Mouse (Mus musculus): ENCODE results near the gene Gpt2. TPM values are rescaled to one million over a fixed set of nuclear protein-coding genes. Genes with fewer than 3 reads are reported as not detected.

Gene Gpt2
- total RNA-seq, 2 experiments from 2014 or later, result 0.17 to 2.0 TPM

DNA sequence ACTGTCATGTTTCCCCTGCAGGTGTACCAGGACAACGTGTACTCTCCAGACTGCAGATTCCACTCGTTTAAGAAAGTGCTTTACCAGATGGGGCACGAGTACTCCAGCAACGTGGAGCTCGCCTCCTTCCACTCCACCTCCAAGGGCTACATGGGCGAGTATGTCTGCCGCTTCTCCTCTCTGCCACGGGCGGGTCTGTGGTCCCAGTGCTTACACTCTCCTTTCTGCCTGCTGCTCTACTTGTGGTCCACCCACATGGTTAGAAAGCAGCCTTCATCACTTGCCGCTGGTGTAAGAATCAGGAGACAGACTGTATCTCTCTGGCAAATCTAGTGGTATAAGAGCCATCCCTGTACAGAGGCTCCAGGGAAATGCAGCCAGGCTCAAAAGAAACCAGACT lies 25.6 kb downstream of the Gpt2 start:
- ATAC-seq (replicated peaks; ENCODE audit: low FRiP score, low TSS enrichment, poor library complexity, severe bottlenecking), result no peak

DNA sequence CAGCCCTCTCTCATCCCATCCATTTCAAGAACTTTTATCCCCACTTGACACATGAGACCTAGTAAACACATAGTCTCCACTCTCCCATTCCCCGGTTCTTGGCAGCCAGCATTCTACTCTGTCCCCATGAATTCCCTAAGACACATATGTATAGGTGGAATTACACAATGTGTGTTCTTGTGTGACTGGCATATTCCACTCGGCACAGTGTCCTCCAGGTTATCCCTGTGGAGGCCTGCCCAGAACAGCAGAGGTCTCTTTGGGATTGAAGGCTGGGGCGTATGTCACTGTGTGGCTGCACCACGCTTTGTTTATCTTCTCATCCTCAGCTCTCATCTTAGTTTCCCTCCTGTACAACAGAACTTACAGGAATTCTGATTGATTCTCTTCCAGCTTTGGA lies 28.2 kb downstream of the Gpt2 start:
- no peak for ATAC-seq (replicated peaks; ENCODE audit: low FRiP score, low TSS enrichment, poor library complexity, severe bottlenecking)

DNA sequence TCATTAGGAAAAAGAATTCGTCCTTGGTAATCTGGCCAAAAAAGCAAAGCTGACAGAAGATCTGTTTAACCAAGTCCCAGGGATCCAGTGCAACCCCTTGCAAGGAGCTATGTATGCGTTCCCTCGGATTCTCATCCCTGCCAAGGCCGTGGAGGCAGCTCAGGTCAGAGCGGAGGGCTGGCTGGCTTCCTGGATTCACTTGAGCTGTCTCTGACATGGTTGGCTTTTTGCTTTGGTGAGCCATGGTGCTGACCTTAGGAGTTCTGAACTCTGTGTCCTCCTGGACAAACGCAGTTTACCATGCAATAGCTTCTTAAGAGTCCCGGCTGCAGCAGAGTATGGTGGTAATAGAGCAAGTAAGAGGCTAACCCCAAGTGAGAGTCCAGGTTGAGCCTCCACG lies 29.0 kb downstream of the Gpt2 start:
- no peak for ATAC-seq (replicated peaks; ENCODE audit: low FRiP score, low TSS enrichment, poor library complexity, severe bottlenecking)

DNA sequence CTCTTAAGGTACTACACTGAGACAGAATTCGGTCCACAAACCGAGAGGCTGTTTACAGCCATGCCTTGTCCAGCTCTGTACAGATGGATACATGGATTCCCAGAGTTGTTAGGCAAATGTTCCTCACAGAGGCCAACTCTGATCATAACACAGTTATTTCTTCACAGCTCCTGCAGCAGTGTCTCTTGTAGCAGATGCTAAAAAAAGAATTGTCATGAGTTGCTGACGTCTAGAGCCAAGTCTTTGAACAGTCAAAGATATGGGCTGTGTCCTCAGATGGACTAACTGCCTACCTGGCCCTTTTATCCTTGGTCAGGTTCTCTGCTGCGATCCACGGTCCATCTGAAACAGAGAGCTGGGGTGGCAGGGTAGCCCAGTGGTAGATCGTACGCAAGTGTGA lies 31.7 kb downstream of the Gpt2 start:
- no peak for ATAC-seq (replicated peaks; ENCODE audit: low FRiP score, low TSS enrichment, poor library complexity, severe bottlenecking)

DNA sequence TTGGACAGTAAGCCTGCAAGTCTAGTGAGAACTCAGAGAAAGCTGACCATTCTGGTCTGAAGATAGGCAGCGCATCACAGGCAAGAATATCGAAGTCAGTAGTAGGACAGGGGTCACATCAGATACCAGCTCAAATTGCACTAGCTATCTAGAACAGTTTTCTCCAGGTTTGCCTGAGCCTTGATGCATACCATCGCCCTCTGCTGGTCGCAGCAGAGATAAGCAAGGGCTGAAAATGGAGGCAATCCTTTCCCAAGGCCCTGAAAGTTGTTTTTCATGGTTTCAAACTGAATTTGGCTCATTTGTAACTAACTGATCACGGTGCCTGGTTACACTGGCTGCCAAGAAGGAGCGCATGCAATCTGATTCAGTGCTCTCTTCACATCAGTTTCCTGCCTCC lies 33.7 kb downstream of the Gpt2 start:
- ATAC-seq (replicated peaks; ENCODE audit: low FRiP score, low TSS enrichment, poor library complexity, severe bottlenecking), result peak; percentile 78

DNA sequence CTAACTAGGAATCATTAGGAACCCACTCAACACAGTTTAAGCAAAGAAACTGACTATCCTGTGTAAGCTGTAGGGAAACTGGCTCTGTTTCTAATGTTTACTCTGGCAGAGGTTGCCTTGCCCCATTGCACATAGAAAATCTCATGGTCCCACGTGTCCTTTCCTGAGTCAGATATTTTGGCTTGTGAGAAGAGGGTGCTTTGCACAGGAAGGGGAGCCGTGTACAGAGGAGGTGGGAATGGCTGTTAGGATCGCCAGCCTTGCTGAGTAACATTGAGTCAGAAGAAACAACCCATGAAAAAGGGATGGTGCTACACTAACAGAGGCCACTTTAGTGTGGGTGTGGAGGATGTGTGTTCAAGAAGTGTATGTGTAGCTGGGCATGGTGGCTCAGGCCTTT lies 36.6 kb downstream of the Gpt2 start:
- ATAC-seq (replicated peaks; ENCODE audit: low FRiP score, low TSS enrichment, poor library complexity, severe bottlenecking), result no peak

DNA sequence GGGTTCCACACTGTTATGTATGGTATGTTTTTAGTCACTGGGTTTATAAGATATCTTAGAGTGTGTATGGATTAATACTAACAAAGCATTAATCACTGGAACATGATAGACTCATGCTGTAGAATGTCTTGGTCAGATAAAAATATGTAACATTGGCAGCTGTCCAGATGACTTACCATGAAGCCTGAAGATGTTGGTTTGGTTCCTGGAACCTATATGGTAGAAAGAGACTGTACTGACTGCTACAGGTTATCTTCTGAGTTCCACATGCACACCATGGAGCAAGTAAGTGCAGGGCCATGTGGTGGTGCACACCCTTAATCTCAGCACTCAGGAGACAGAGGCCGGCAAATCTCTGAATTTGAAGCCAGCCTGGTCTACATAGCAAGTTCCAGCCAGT lies 38.3 kb downstream of the Gpt2 start:
- ATAC-seq (replicated peaks; ENCODE audit: low FRiP score, low TSS enrichment, poor library complexity, severe bottlenecking), result peak; percentile 92

DNA sequence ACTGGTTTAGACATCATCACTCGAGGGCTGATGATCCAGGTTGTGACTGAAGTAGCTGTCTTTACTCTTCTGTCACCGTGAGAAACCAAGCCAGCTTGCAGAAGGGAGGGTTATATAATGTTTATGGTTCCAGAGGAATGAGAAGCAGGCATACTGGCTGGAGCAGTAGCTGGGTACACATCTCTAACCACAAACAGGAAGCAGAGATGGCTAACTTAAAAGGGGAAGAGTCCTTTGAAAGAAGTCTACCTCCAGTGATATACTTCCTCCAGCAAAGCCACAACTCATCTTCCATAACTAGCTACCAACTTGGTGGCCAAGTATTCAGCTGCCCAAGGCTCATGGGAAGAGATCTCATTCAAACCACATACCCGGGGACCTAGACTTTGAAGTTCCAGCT lies 39.1 kb downstream of the Gpt2 start:
- ATAC-seq (replicated peaks; ENCODE audit: low FRiP score, low TSS enrichment, poor library complexity, severe bottlenecking), result no peak

DNA sequence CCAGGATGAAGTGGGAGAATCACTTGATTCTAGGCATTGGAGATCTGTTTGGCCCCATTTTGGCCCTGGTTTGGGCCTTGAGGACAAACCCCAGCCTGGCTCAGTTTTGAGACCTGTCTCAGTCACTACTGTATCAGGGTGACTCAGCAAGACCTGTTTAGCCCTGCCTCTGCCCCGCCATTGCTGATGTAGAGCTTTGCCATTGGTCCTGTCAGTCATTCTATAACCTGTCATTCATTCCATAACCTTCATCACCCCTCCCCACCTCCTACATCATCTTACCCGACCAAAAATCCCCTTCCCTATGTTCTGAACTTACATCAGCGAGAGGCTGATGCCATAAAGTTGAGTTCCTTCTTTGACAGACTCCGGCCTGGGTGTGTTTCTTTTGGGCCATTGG lies 40.5 kb downstream of the Gpt2 start:
- no peak for ATAC-seq (replicated peaks; ENCODE audit: low FRiP score, low TSS enrichment, poor library complexity, severe bottlenecking)

DNA sequence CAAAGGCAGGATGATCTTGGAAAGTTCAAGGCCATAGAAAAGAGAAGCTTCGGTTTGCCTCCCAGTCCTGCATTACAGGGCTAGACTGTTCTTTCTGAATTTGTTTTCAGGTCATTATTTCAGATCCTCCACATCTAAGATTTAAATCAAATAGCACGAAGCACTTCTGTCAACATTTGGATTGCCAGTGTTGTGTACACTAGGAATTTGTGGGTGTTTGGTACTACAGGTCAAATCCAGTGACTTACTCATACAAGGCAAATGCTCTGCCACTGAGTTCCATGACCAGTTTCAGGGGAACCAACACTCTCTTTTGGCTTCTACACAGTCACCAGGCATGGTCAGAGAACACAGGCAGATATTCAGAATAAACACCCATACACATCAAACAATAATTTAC lies 41.1 kb downstream of the Gpt2 start:
- no peak for ATAC-seq (replicated peaks; ENCODE audit: low FRiP score, low TSS enrichment, poor library complexity, severe bottlenecking)

DNA sequence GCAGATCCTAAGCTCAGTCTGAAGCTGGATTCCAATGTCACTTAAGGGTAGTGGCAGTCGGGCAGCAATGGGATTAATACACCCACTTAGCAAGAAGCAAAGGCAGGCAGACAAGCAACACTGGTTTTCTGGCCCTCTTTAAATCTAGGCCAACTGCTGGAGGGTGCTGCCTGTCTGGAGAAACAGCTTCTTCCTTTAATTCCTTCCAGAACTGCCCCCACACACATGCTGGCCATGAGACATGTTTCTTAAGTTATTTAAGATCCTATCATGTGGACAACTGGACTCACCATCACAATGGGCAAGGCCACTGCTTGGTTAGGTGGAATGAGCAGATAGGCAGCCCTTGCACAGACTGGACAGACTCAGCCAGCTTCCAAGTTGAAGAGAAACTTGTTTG lies 41.8 kb downstream of the Gpt2 start:
- no peak for ATAC-seq (replicated peaks; ENCODE audit: low FRiP score, low TSS enrichment, poor library complexity, severe bottlenecking)

DNA sequence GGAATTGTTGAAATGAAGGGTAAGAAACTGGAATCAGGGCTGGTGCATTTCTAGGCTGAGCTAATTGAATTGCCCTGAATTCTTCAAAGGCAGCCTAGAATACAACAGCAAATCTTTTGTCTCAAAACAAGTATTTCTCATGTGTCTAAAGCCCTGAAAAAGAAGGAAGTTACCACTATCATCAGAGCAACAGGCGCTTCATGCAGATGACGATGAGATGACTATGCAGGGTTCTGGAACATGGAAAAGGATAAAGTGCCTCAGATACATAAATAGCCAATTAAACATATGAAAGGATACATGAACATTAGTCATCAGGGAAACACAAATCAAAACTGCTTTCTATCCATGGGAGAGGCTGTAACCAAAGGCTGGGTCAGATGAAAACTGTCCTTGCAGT lies 44.0 kb downstream of the Gpt2 start:
- ATAC-seq (replicated peaks; ENCODE audit: low FRiP score, low TSS enrichment, poor library complexity, severe bottlenecking), result no peak

DNA sequence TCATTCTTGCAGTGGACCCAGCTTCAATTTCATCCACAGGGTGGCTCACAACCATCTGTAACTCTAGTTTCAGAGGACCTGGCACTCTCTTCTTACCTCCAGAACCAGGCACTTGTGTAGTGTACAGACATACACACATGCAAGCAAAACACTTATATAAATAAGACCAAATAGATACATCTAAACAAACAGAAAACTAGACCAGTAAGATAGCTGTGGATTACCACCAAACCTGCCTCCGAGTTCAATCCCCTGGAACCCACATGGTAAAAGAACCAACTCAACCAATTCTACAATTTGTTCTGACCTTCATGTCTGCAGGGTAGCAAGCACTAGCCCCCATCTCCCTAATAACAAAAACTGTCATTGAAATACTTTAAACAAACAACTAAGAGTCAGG lies 59.6 kb downstream of the Gpt2 start:
- ATAC-seq (replicated peaks; ENCODE audit: low FRiP score, low TSS enrichment, poor library complexity, severe bottlenecking), result no peak

DNA sequence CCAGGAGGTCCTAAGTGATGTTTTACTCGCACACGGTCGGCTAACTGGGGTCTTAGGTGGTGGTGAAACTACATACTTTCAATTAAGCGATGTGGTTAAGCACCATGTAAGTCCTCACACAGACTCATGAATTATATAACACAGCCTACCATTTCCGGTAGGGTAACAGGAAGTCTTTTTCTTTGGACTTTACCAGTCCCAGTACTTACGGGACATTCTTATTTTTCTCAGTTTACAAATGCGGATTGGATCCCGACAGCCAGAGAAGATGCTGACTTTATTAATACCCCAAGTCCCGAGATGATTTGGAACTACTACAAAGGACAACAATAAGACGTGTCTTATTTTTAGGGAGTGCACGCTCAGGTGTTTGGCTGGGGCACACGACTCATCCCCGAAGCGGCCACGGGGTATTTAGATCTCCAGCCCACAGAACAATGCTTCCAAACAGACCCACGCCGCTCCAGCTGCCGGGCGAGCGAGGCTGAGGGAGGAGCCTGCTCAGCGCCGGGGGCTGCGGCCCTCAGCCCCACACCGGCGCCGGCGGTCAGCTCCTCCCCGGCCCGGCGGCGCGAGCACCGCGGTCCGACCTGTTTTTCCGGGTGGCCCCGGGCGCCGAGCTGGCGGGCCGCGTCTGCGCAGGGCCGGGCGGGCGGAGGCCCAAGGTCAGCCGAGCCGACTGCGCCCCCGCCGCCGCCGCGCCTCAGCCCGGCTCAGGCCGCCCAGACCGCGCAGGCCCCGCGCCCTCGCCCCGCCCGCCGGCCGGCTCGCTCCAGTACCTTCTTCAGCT lies 62.2 kb downstream of the Gpt2 start:
- peak; percentile 46 for ATAC-seq (replicated peaks; ENCODE audit: low FRiP score, low TSS enrichment, poor library complexity, severe bottlenecking)

DNA sequence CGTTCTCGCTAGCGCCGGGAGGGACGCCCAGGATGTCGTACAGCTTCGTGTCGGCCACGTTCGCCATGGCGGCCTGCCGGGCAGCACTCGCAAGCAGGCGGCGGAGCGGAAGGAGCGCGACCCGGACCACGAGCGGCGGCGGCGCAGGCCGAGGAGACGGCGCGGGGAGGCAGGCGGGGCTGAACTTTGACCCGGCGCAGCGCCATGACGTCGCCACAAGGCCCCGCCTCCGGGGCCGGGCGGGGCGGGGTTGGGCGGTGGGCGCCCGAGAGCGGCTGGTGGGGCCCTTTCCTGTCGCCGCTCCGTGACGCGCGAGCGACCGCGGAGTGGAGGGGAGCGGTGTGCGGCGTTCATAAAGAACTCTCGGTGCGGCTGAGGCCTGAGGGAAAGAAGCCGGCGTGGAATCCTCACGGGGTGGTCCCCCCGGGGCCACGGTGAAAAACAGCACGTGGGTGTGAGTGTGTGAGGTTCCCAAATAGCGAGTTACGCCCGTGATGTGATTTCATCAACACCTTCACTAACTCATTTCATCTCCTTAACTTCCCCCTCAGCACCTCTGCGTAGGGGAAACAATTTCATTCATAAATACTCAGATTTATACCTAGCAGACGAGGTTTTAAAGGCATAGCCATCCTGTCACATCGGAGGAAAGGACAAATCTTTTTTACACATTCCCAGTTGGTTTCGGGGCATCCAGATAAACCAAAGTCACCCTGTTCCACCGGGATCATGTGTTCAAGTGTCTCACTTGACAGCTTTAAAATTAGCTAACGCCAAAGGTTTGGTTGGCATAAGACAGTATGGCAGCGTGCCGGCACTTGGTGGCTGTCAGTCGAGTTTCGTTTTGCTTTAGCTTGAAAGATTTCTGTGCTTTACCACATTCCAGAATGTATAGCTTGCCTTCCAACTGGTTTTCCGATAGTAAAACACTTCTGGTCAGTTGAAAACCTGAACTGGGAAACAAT lies 63.1 kb downstream of the Gpt2 start, which contains the start of gene Dnaja2:
Dnaja2 (minus strand) TSS at position 164 of the 965 bp plus-strand sequence.
- ATAC-seq (replicated peaks; ENCODE audit: low FRiP score, low TSS enrichment, poor library complexity, severe bottlenecking), result peak; percentile 79

DNA sequence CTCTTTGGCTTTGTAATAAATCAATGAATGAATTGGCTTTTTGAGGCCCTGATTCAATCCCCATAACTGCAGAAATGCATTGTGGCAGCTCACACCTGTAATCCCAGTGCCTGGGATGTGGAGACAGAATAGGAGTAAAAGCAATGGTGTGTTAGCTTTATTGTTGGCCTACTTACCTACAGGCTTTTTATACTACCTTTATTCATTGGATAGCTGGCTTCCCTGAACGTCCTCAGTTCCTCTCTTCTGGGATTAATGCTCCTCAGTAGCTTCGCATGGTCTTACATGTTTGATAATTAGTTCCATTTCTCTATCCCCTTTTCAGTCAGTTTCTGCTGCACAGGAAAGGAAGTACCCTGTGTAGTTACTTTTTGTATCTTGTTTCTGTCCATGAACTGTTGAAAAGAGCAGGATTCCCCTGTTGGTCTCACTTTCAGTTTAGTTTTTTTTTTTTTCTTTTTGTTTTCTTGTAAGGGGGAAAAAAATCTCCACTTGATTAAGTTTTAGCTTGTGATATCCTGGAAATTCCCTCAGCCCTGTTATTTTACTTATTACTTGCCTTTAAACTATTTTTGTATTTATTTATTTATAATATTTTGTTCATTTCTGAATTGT lies 64.7 kb downstream of the Gpt2 start:
- no peak for ATAC-seq (replicated peaks; ENCODE audit: low FRiP score, low TSS enrichment, poor library complexity, severe bottlenecking)

DNA sequence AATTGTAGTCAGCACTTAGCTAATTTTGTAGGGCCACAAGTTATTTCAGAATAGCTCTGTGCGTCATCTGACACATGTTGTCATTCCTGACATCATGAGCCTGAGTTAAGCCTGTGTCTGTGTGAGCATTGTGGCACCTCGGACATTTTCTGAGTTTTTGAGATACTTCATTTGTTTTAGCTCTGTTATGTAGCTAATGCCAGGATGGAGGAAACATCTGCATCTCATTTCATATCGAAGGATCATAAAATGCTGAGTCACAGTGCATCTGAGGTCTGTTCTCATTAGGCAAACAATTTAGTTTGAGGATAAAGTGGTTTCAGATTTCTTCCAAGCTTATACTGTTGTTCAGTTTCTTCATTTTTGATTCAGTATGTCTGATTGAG lies 65.2 kb downstream of the Gpt2 start:
- ATAC-seq (replicated peaks; ENCODE audit: low FRiP score, low TSS enrichment, poor library complexity, severe bottlenecking), result no peak

DNA sequence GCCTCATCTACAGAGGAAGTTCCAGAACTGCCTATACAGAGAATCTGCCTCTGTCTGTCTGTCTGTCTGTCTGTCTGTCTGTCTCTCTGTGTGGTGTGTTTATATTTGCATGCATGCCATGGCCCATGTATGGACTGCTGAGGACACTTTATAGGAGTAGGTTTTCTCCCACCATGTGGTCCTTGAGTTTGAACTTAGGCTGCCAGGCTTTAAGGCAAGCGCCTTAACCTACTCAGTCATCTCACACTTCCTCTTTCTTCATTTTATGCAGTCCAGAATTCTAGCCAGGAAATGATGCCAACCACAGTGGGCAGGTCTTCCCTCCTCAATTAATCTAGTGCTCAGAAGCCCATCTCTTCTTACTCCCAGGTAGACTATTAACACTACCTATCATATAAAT lies 66.8 kb downstream of the Gpt2 start:
- ATAC-seq (replicated peaks; ENCODE audit: low FRiP score, low TSS enrichment, poor library complexity, severe bottlenecking), result no peak

DNA sequence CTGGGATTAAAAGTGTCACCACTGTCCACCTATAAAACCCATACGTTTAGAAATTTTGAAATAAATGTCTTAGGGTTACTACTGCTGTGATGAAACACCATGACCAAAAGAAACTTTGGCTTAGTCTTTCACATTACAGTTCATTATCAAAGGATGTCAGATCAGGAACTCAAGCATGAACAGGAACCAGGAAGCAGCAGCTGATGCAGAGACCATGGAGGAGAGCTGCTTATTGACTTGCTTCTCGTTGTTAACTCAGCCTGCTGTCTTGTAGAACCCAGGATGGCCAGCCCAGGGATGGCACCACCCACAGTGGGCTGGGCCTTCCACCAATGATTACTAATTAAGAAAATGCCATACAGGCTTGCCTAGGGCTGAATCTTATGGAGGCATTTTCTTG lies 67.6 kb downstream of the Gpt2 start:
- ATAC-seq (replicated peaks; ENCODE audit: low FRiP score, low TSS enrichment, poor library complexity, severe bottlenecking), result no peak

DNA sequence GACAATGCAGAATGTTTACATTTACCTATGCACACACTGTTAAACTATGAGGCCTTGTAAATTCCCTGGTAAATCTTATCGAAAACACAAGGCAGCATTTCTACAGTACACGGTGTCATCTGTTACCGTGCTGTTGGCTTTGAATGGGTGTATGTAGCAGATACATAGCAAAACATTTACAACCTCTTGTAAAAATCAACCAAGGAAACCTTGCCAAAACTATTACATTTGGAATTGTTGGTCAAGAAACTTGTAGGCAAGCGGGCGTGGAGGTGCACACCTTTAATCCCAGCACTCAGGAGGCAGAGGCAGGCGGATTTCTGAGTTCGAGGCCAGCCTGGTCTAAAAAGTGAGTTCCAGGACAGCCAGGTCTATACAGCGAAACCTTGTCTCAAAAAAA lies 71.0 kb downstream of the Gpt2 start:
- ATAC-seq (replicated peaks; ENCODE audit: low FRiP score, low TSS enrichment, poor library complexity, severe bottlenecking), result no peak
